Mouse (Mus musculus) Patski (cell line): Measurements from ENCODE around the gene Cyp17a1. TPM values are rescaled to one million over a fixed set of nuclear protein-coding genes. Genes with fewer than 3 reads are reported as not detected.

Source experiments
- ATAC-seq: fragments of 100-300 bp; one replicate; pipeline ENCODE4 v1.8.0; 2021
- CTCF ChIA-PET: fragments of 350-600 bp; sonication (Branson Sonifier 250); formaldehyde crosslinking; loops from one replicate; lab custom pipeline; 2022; ENCODE audit warnings: inconsistent platforms; lab: Charles Lee
- POLR2A ChIA-PET: fragments of 350-600 bp; sonication (Branson Sonifier 250); formaldehyde crosslinking; loops from one replicate; lab custom pipeline; 2022; ENCODE audit warnings: antibody characterized with exemption, inconsistent platforms; lab: Charles Lee
- DNase-seq: peaks from one replicate; pipeline ENCODE4 v3.0.0-alpha.2; 2011; ENCODE audit warnings: low read depth, low spot score
- H3K27me3 ChIP-seq: fragments of 371-371 bp; one replicate; pipeline ENCODE4 v1.5.1; 2021
- CTCF ChIP-seq: fragments of 100-300 bp; IDR thresholded peaks from one replicate; pipeline ENCODE4 v1.5.1; 2021
- in situ Hi-C: fragments of 300-500 bp; cut with MboI; formaldehyde crosslinking; loops from 3 replicates; pipeline ENCODE4 v1.11.1; 2018; ENCODE audit warnings: low pct_unique_long_range_greater_than_20kb, mixed read lengths
- polyA plus RNA-seq: library from polyadenylated mRNA; unstranded; gene quantifications from one replicate; pipeline ENCODE4 v1.2.3, GENCODE M21; 2021

Cyp17a1 gene
- polyA plus RNA-seq, 1 experiment from 2014 or later, result not detected

DNA sequence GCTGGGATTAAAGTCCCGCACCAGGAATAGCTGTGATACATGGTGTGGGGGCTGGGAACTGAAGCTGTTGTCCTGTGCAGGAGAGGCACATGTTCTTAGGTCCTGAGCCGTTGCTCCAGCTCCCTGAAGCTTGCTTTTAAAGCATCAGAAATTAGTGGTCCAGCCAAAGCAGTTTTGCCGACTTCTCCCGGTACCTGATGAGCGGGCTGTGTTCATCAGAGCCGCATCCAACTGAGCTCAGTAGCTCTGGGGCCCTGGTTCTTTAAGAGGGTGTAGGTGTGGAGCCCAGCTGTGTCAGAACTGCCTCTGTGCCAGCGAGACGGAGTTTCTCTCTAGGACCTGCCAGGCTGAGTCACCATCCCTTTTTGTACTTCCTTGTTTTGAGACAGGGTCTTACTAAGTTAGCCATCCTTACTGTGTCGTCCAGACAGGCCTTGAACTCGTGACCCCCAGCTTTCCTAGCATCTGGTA lies 26.1 kb upstream of the Cyp17a1 start:
- peaks cover 3% of the 10 kb centered on the region for H3K27me3 ChIP-seq
- ATAC-seq, result no peak
- in situ Hi-C loops, result no loop called here
- no peak for TF ChIP-seq CTCF
- ChIA-PET CTCF (interaction anchor here (0.7 to 1.5 kb wide), 2 partner anchors 9 kb away, joined by 3 to 6 read pairs; partner anchors contain the start of gene Borcs7), POLR2A (no interaction called here)
- DNase-seq, result no peak

DNA sequence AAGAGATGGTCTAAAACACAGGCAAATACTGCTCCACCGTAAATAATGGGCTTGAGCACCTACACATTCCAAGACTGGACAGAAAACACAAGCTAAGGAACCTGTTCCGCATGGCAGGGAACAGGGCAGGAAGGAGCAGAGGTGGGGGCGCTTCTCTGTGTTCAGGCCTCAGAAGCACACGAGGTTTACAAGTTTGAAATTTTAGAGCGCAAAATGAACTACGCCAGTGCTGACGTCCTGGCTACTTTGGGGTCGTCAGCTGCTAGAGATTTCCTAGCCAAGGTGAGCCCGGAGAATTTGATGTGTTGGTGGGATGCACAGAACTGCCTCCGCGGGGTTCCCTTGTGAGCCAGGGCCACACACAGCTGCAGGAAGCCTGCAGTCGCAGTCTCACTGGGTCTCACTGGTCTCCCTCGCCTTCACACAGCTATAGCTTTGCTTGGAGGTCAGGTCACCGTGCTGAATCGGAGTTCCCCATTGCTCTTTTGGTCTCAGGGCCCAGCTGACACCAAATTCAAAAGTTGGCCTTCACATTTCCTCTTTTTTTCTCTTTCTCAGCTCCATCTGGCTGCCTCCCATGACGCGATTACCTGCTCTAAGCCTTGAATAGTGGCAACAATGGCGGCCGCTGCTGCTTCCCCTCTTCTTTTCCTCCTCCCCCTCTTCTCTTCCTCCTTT lies 25.0 kb upstream of the Cyp17a1 start:
- in situ Hi-C loops, result no loop called here
- TF ChIP-seq CTCF, result no peak
- ChIA-PET POLR2A (interaction anchor here (0.6 kb wide), 1 partner anchor 241 kb away, joined by 3 read pairs; no protein-coding TSS in a partner anchor), CTCF (interaction anchor here (0.7 to 0.8 kb wide), 2 partner anchors 10 kb away, joined by 3 read pairs; no protein-coding TSS in a partner anchor)
- ATAC-seq (no peak), DNase-seq (no peak)
- no peaks in the 10 kb centered on the region for H3K27me3 ChIP-seq

DNA sequence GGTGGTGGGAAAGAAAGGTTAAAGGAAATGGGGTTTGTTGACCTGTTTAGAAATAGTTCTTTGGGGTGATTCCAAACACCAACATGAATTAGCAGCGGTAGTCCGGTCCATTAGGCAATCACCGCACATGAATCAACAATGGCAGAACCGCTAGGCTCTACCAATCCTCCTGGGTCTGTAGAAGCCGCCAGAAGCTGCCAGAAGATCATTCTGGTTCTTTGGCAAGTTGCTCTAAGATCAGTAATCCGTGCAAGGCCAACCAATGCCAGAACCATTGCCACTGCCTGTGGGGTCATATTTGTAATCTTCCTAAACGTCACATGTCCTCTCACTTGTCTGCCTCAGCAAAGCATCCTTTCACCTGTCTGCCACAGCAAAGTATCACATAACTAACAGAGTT lies 24.0 kb upstream of the Cyp17a1 start:
- CTCF ChIA-PET, result no interaction called here
- no peak for ATAC-seq
- in situ Hi-C loops, result no loop called here
- POLR2A ChIA-PET, result no interaction called here
- no peaks in the 10 kb centered on the region for H3K27me3 ChIP-seq
- DNase-seq, result no peak
- no peak for TF ChIP-seq CTCF

DNA sequence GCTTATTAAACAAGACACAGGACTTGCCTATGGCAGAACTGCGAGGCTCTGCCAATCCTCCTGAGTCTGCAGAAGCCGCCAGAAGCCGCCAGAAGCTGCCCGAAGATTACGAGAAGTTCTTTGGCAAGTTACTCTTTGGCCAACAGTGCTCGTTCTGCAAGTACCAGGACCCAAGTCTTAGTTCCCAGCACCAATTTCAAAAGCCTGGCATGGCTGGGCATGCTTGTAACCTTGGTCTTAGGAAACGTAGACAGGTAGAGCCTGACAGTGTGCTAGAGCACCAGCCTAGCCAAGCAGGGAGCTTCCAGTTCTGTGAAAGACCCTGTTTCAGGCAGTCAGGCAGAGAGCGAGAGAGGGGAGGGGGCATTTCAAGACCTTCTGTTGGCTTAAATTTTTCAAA lies 23.5 kb upstream of the Cyp17a1 start:
- ChIA-PET CTCF (no interaction called here), POLR2A (no interaction called here)
- no peaks in the 10 kb centered on the region for H3K27me3 ChIP-seq
- no peak for TF ChIP-seq CTCF
- in situ Hi-C loops, result no loop called here
- no peak for DNase-seq
- ATAC-seq, result no peak

DNA sequence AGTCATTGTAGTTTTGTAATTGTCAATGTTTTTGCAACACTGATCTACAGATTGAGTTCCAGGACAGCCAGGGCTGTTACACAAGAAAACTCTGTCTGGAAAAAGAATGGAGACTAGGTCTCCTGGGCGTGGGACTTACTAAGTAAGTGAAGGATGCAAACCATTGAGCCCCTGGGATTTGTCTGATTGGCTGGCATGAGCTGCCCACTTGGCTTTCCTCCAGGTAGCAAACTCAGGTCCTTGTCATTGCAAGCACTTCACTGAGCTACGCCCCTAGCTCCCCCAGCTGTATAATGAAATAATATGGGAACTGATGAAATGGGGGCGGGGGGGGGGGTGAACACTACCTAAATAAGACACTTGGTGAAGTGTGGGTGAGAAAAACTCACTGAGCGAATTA lies 20.2 kb upstream of the Cyp17a1 start:
- ChIA-PET POLR2A (no interaction called here), CTCF (interaction anchor here (1.4 kb wide), 1 partner anchor 13 kb away, joined by 4 read pairs; the partner anchor contains the start of gene As3mt)
- in situ Hi-C loops, result no loop called here
- no peak for TF ChIP-seq CTCF
- H3K27me3 ChIP-seq, result no peaks in the 10 kb centered on the region
- DNase-seq (no peak), ATAC-seq (no peak)

DNA sequence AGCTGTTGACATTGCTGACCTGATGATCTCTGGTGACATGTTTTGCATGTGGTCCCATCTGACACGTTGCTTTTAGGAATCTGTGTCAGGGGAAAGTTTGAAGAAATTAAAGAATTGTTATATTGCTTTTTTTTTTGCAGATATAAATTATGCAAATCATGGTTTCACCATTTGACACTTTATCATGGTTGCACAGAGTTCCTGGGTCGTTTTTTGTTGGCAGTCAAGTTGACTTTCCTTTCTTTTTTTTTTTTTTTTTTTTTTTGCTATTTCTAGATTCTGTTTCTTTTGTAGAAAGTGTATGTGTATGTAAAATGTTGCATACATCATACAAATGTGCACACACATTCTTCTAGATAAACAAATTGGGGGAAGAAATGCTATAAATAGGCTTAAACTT lies 18.1 kb upstream of the Cyp17a1 start:
- in situ Hi-C loops, result no loop called here
- DNase-seq, result no peak
- TF ChIP-seq CTCF, result no peak

DNA sequence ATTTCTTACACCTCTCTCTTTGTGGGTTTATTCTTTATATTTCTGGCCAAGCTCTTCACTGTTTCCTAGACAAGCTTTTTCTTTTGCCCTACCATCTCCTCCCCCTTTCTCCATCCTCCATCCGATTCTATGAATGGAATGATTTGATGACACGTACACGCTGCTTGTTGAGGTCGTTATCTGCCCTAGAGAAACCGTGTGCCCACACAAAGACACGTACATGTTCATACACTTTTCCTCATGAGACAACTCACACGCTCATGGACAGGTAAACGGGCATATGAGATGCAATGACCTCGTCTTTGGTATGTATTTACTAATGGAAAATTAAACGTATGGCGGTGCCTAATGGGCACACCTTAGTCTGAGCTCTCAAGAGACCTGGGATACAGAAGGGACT lies 17.4 kb upstream of the Cyp17a1 start:
- TF ChIP-seq CTCF, result no peak
- ChIA-PET POLR2A (no interaction called here), CTCF (interaction anchor here (1.0 to 1.7 kb wide), 5 partner anchors 9 to 175 kb away, joined by 3 to 6 read pairs (median 4); no protein-coding TSS in a partner anchor)
- DNase-seq (no peak), ATAC-seq (no peak)
- in situ Hi-C loops, result no loop called here
- peaks cover 8% of the 10 kb centered on the region for H3K27me3 ChIP-seq

More for the DNA sequence above, 18.1 kb upstream of the Cyp17a1 start:
- ATAC-seq, result no peak
- ChIA-PET POLR2A (interaction anchor here (0.6 to 1.3 kb wide), 3 partner anchors 12 to 325 kb away, joined by 3 to 4 read pairs (median 4); no protein-coding TSS in a partner anchor), CTCF (interaction anchor here (1.4 to 1.7 kb wide), 2 partner anchors 8 to 20 kb away, joined by 4 to 6 read pairs; no protein-coding TSS in a partner anchor)
- peaks cover 7% of the 10 kb centered on the region for H3K27me3 ChIP-seq

DNA sequence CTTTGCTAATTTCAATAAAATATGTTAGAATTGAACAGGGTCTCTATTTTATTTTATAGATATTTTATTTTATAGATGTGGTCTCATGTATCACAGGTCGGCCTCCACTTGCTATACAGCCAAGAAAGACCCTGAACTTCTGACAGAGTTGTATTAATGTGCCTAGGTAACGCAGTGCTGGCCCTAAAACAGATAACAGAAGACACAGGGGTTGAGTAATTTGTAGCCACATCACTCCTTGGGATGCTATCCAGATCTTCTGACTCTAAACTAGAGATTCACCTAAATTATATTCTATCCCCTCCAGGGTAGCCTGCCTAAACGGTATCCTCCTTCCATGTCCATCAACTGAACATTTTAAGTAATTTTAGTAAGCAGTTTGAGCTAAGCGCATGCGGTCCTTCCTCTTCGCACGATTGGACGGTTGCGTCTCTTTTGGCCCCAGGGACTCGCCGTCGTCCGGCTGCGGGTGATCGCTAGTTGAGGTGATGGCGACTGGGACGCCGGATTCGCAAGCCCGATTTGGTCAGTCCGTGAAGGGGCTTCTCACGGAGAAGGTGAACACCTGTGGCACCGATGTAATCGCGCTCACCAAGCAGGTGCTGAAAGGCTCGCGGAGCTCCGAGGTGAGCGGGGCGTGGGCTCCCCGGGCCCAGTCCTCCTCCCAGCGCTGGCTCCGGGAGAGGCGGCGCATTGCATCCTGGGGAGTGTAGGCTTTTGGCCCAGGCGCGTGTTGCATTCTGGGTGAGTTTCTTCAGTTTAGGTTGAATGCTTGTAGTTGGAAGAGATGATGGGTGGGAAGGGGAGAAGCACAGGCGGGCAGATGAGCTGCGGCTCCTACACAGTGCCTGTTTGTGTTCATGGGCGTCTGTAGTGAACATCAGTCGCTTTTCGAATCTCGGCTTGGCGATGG lies 16.7 kb upstream of the Cyp17a1 start, which contains the start of gene Borcs7:
Gene Borcs7 (plus strand): TSS at position 447 of the 913 bp plus-strand sequence.
- peak; percentile 62 for ATAC-seq

DNA sequence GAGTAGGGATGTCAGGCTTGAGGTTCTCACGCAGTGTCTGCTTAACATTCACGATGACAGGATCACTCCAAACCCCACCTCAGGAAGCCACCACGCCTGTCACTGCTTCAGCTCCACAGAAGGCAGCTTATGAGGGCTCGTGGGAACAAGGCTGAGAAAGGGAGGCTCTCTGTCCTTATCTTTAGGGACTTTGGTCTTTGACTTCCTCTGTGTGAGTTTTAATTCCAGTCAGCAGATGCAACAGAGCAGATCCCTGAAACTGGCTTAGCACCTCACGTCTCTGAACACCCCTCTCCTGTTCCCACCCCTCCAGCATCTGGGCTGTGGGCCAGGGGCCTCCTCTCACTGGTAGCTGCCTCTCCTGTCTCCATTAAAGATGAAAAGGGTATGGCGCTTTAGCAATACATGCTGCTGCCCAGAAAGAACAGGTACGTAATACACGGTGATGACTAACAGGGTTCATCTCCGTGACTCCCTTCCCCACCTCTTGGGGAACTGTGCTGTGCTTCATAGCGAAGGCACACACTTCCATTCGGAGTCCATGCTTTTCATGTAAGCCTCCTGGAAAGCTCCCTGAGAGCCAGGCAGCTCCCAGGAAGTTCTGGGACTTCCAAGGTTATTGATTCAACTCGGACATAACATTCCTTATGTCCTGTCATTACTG lies 6.9 kb upstream of the Cyp17a1 start:
- DNase-seq (no peak), ATAC-seq (no peak)
- POLR2A ChIA-PET, result no interaction called here
- CTCF ChIA-PET, result interaction anchor here (1.1 kb wide), 1 partner anchor 125 kb away, joined by 3 read pairs; no protein-coding TSS in a partner anchor
- in situ Hi-C loops, result no loop called here
- peaks cover 91% of the 10 kb centered on the region for H3K27me3 ChIP-seq
- TF ChIP-seq CTCF, result no peak

More for the DNA sequence above, 16.7 kb upstream of the Cyp17a1 start, which contains the start of gene Borcs7:
- ChIA-PET CTCF (interaction anchor here (1.0 to 1.7 kb wide), 5 partner anchors 9 to 176 kb away, joined by 3 to 6 read pairs (median 4); no protein-coding TSS in a partner anchor), POLR2A (no interaction called here)
- in situ Hi-C loops, result no loop called here
- peak; percentile 34 for DNase-seq
- peaks cover 12% of the 10 kb centered on the region for H3K27me3 ChIP-seq
- no peak for TF ChIP-seq CTCF

DNA sequence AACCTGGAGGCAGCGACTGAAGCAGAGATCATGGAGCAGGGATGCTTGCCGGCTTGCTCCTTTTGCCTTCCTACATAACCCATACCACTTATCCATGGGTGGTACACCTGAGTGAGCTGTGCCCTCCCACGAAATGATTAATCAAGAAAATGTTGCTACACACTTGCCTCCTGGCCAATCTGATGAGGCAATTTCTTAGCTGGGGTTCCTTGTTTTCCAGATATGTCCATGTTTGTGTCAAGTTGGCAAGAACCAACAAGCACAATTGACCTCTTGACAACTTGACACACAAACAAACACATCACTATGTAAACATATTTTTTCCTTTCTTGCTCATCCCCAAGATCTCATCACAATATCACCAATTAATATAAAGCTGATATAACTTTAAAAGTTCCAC lies 2.7 kb upstream of the Cyp17a1 start:
- peaks cover 86% of the 10 kb centered on the region for H3K27me3 ChIP-seq
- no peak for ATAC-seq
- no peak for DNase-seq
- ChIA-PET POLR2A (no interaction called here), CTCF (no interaction called here)
- no peak for TF ChIP-seq CTCF
- in situ Hi-C loops, result no loop called here
